Comparison of ENCODE assay signal across 12 mouse cellular contexts in the genomic region with DNA sequence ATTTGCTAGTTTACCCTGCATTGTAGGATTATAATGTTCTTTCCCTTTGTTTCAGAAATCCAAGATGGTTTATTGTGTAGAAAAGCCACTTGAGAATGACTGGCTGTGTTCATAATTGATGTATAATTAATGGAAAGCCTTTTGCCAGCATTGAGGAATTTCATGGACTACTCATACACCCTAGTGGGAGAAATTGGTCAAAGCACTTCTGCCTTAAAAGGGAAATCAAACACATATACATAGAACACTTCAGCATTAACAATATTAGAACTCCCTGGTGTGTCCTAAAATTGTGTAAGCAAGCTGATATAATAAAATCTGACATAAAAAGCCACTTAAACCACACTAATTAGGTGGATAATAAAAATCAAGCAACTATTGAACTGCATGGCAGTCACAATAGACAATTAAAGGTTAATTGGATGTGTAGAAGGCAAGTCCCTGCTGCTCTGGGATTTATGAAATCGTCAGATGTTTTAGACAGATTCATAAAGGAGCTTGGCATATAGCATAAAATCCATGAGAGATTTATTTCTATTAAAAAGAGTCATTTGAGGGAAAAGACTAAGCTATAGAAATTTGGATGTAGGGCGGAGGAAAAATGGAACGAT.
DNase-seq lines count a peak whose midpoint lies in the region; ATAC-seq and TF ChIP-seq lines count a peak whose summit lies in the region.
"Had no signal": no experiment of that assay in that cellular context is flagged by ENCODE, and none has a peak within 500 bp of the region (broad histone marks: within the 10 kb centered on the region; RNA-seq: fewer than 3 reads in every experiment).

No protein-coding gene starts in this region.

- no peak overlapping the region for H3K9ac ChIP-seq in kidney, postnatal 0 days (ENCODE audit: low read depth, low read length)
- H3K9ac ChIP-seq in hindbrain, embryonic 14.5 days: no peak overlapping the region
- no peak overlapping the region for H3K9ac ChIP-seq in neural tube, embryonic 15.5 days (replicated peaks)
- H3K9ac ChIP-seq: limb, embryonic 12.5 days had no signal

- TF ChIP-seq CTCF in kidney, postnatal 0 days (IDR thresholded peaks at IDR 0.05; ENCODE audit: low read depth): peak; percentile 53

- H3K9me3 ChIP-seq in kidney, postnatal 0 days (replicated peaks; ENCODE audit: low read length): no peaks in the 10 kb centered on the region
- H3K9me3 ChIP-seq in hindbrain, embryonic 14.5 days (ENCODE audit: control insufficient read depth, low read length): no peaks in the 10 kb centered on the region
- no peaks in the 10 kb centered on the region for H3K9me3 ChIP-seq in neural tube, embryonic 15.5 days (replicated peaks)
- H3K9me3 ChIP-seq: limb, embryonic 12.5 days had no signal

- no peak overlapping the region for H3K4me2 ChIP-seq in kidney, postnatal 0 days (ENCODE audit: low read length)
- H3K4me2 ChIP-seq in hindbrain, embryonic 14.5 days (replicated peaks): no peak overlapping the region
- no peak overlapping the region for H3K4me2 ChIP-seq in neural tube, embryonic 15.5 days
- H3K4me2 ChIP-seq: limb, embryonic 12.5 days had no signal

- H3K27me3 ChIP-seq in kidney, postnatal 0 days (ENCODE audit: insufficient read depth, low read length): no peaks in the 10 kb centered on the region
- H3K27me3 ChIP-seq in hindbrain, embryonic 14.5 days (ENCODE audit: control insufficient read depth, insufficient read depth, low read length): no peaks in the 10 kb centered on the region
- no peaks in the 10 kb centered on the region for H3K27me3 ChIP-seq in neural tube, embryonic 15.5 days (replicated peaks)
- H3K27me3 ChIP-seq: limb, embryonic 12.5 days had no signal

- H3K4me3 ChIP-seq in kidney, postnatal 0 days (replicated peaks; ENCODE audit: low read depth, low read length): no peak overlapping the region
- no peak overlapping the region for H3K4me3 ChIP-seq in hindbrain, embryonic 14.5 days (replicated peaks; ENCODE audit: low read length)
- H3K4me3 ChIP-seq in neural tube, embryonic 15.5 days (replicated peaks): no peak overlapping the region
- H3K4me3 ChIP-seq: limb, embryonic 12.5 days had no signal

- DNase-seq in kidney, postnatal 0 days (ENCODE audit: low spot score): peak; percentile 32
- no peak for DNase-seq in kidney, postnatal 14 days
- peak; percentile 28 for DNase-seq in brain, embryonic 18.5 days (ENCODE audit: low read depth, low spot score)
- peak; percentile 71 for DNase-seq in hindbrain, embryonic 14.5 days (ENCODE audit: low spot score)
- DNase-seq in kidney, postnatal 4 days: no peak
- DNase-seq in kidney, adult 8-10 months: no peak
- DNase-seq: heart, adult 18-20 months; heart, postnatal 4 days; lung, adult 2 months; thymus, postnatal 4 days had no signal

- WGBS in kidney, postnatal 0 days: 81% methylated on average over 3 of the region's 3 CpGs
- WGBS in hindbrain, embryonic 14.5 days: 58% methylated on average over 3 of the region's 3 CpGs
- 45% methylated on average over 3 of the region's 3 CpGs for whole genome bisulfite sequencing in neural tube, embryonic 15.5 days

- H3K4me1 ChIP-seq in kidney, postnatal 0 days (replicated peaks; ENCODE audit: insufficient read depth, low read length): no peaks in the 10 kb centered on the region
- no peaks in the 10 kb centered on the region for H3K4me1 ChIP-seq in hindbrain, embryonic 14.5 days (replicated peaks; ENCODE audit: control insufficient read depth, insufficient read depth, low read length)
- no peaks in the 10 kb centered on the region for H3K4me1 ChIP-seq in neural tube, embryonic 15.5 days
- H3K4me1 ChIP-seq: limb, embryonic 12.5 days had no signal

- no peak for ATAC-seq in kidney, postnatal 0 days (replicated peaks; ENCODE audit: low FRiP score, low read depth)
- peak; percentile 85 for ATAC-seq in hindbrain, embryonic 14.5 days (ENCODE audit: low FRiP score)
- ATAC-seq in neural tube, embryonic 15.5 days (ENCODE audit: low FRiP score): peak; percentile 66

- H3K27ac ChIP-seq in kidney, postnatal 0 days: no peak overlapping the region
- 0 out of 2 replicates have a peak overlapping the region, but pooled peaks have one; percentile 20 for H3K27ac ChIP-seq in hindbrain, embryonic 14.5 days
- no peak overlapping the region for H3K27ac ChIP-seq in neural tube, embryonic 15.5 days (replicated peaks)
- H3K27ac ChIP-seq: limb, embryonic 12.5 days had no signal

- no peaks in the 10 kb centered on the region for H3K36me3 ChIP-seq in kidney, postnatal 0 days (ENCODE audit: insufficient read depth, low read length)
- H3K36me3 ChIP-seq in hindbrain, embryonic 14.5 days (replicated peaks; ENCODE audit: control insufficient read depth, insufficient read depth): no peaks in the 10 kb centered on the region
- H3K36me3 ChIP-seq in neural tube, embryonic 15.5 days: no peaks in the 10 kb centered on the region
- H3K36me3 ChIP-seq: limb, embryonic 12.5 days had no signal

Comparison
In these comparisons a context has a peak if more than half of its experiments do, and no peak if none do; other contexts are left out.
1. DNase-seq: peak in kidney, postnatal 0 days (single experiment), brain, embryonic 18.5 days (single experiment) and hindbrain, embryonic 14.5 days (single experiment); none in kidney, postnatal 14 days (single experiment), kidney, postnatal 4 days (0 of 2) and kidney, adult 8-10 months (0 of 2).